Mouse (Mus musculus) cerebellum, postnatal 10 days (tissue): ENCODE results near the gene Htr2b.

Experiments used
- DNase-seq, 2 experiments: peaks; one replicate each; pipeline ENCODE4 v3.0.0; 2021; ENCODE audit warnings: mixed read lengths in 2 of 2

Htr2b gene

GRCm38 (mm10) chr1:86076565-86076964 lies 35.2 kb downstream of the Htr2b start:
- no peak for DNase-seq

DNA sequence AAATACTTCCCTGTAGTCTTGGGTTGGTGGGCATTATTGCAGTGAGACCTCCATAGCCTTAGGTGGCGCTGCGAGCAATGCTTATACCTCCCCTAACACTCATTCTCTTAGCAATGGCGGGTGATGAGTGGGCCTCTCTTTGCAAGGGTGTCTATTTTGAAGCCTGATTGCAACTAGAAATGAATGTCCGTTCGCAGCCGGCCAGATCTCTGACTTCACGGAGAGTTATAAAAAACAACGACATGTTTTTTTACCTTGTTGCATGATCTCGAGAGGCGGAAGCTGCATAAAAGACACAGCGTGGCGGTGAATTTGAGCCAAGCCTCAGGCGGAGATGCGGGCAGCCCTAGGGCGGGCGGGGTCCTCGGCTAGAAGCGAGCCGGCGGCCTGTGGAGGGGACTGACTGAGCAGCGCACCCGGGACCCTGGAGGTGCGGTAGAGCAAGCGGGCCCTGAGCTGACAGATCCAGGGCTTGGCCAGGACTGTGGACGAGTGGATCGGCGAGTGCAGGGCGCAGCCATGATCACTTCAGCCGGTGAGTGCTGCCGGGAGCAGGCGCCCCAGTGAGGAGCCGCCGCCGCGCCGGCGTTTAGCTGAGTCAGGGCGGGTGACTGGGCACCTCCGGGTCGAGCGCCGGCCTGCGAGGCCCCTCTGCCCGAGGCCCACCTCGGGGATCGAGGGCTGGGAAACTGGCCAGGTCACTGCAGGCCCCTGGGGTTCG lies 47.3 kb downstream of the Htr2b start, which contains the start of gene Psmd1:
Gene Psmd1, plus strand, starts transcription at position 117 of the 721 bp plus-strand sequence.
- DNase-seq = peak; percentile 90 to 94

- no peak for DNase-seq
These were observed 49.2 kb downstream of the Htr2b start for GRCm38 (mm10) chr1:86062523-86062922.

DNA sequence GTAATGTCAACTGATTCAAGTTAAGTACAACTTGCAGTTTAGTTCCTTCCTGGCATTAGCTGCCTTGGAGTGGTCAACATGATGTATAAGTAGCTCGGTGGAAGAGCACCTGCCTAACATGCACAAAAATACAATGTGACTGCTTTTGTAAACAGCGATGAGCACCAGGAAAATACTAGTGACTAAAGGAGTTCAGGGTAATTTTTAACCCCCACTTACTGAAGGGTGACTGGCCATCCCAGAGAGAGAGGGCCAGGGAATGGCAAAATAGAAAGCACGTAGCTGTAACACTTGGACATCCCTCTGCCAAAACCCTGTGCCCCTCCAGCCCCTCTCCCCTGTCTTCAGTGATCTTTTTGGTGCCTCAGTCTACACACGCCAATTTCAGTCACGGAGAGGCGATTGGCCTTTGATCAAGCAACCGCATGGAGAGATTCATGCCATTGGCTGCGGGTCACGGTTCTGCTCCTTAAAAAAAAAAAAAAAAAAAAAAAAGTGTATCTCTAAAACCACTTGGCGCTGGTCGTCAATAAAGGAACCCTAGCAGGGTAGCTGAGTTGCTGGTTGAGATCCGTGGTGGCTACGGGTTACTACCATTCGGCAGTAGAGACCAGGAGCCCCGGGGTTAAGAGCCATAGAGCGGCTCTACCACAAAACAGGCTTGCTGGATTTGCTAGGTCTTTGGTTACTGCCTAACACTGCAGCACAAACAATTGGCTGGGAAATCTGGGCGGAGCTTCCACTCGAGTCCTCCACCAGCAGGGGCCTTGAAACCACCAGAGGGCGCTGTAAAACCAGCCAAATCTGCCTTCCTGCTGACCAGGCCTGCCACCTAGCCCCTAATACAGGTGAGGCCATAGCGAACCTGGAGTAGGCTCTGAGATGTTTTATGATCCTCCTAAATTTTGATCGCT lies 52.7 kb downstream of the Htr2b start:
- peak; percentile 97 to 99 for DNase-seq

GRCm38 (mm10) chr1:86056284-86056683 lies 55.5 kb downstream of the Htr2b start:
- no peak for DNase-seq

DNA sequence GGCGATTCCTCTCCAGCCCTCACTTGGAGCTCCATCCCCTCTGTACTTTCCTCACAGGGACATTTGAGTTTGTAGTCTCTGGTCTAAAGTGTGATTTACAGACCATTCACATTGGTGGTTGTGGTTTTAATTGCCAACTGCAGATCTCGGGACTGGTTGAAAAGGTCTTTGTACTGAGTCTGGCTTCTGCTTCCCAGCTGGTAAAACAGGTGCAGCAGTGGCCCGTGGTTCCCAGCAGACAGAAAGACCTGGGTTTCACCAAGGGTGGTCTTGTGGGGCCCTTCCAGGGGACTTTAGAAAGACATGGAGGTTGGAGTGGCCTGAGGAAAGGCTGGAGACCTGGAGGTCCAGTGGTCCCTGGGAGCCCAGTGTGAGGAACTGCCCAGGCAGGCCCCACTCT lies 56.8 kb downstream of the Htr2b start:
- DNase-seq = no peak

- DNase-seq = peak; percentile 96 to 97
These were observed 58.4 kb downstream of the Htr2b start for GRCm38 (mm10) chr1:86053198-86053921.
